Mouse (Mus musculus) cerebellum, adult (tissue): ENCODE data around the gene Irgq.
"Not testable (repeated sequence)": the region's sequence is repeated elsewhere in the genome, so short reads cannot be mapped to it uniquely, and the experiment has no call there.

Source experiments
- ATAC-seq: cut with Nextera tagmentation; 2 replicates; pipeline ENCODE4 v1.9.2; 2017; ENCODE audit warnings: mild to moderate bottlenecking, moderate library complexity, mixed read lengths; ENCODE audit not compliant: insufficient number of reproducible peaks, low FRiP score, low TSS enrichment

The Irgq gene

GRCm38 (mm10) chr7:24530062-24530931 lies at the start of gene Irgq:
TSS of gene Irgq (plus strand) at chr7:24530689.
- ATAC-seq = peak; percentile 91

DNA sequence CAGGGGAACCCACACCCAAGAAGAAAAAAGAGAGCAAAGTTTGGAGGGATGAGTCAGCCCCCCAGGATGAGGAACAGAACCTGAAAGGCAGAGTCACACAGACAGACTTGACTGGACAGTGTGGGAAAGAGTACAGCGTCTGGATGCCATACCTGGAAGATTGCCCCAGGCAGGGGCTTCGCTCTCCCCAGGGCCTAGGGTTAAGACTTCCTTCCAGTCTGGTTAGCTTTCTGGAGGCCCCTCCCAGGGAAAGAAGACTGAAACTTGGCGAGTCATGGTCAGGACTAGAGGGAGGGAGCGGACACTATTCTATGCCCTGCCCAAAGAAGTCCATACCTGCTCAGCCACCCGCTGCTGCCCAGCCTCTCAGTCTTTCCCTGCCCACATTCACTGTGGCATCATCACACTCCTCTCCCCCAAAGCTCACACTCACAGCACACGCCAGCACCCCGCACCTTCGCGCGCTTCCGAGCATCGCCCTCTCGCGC lies 49.5 kb upstream of the Irgq start:
- peak; percentile 42; the same call in 1 of the 2 replicates for ATAC-seq

DNA sequence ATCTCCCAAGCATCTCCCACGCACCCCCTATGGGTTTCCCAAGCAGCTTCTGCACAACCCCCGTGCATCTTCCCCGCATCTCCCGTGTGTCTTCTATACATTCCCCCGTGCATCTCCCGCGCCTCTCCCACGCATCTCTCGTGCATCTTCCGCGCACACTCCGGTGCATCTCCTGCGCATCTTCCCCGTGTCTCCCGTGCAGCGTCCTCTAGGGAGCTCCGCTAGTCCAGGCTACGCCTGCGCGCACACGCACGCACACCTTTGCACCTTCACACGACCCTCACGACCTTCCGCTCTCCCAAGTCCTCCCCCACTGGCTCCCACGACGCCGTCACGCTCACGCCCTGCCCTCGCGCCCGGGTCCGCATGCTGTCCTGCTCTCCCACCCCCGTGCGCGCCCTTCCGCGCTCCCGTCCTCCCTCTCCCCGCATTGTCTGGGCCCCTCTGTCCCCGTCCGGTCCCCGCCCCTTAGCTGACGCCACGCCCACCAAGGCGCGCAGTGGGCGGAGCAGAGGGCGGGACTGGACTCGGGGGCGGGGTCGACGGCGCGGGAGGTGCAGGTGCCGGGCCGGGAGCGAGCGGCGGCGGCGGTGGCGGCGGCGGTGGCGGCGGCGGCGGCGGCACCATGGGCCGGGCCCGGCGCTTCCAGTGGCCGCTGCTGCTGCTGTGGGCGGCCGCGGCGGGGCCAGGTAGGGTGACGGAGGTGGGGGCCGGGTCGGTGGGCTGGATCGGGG lies 48.8 kb upstream of the Irgq start, which contains the start of gene Cadm4:
Gene Cadm4 (plus strand): TSS at position 550 of the 734 bp plus-strand sequence.
- ATAC-seq = peak; percentile 72

GRCm38 (mm10) chr7:24482208-24483020 lies 48.1 kb upstream of the Irgq start:
- ATAC-seq = no peak

- not testable (repeated sequence) for ATAC-seq
Observed at GRCm38 (mm10) chr7:24483291-24483690, 47.2 kb upstream of the Irgq start.

- ATAC-seq = no peak
Observed at GRCm38 (mm10) chr7:24485481-24485880, 45.0 kb upstream of the Irgq start.

- no peak for ATAC-seq
Observed at GRCm38 (mm10) chr7:24486654-24487130, 43.8 kb upstream of the Irgq start.

GRCm38 (mm10) chr7:24487403-24487802 lies 43.1 kb upstream of the Irgq start:
- 0 out of 2 replicates have a peak, but pooled peaks have one; percentile 28 for ATAC-seq

GRCm38 (mm10) chr7:24488303-24488702 lies 42.2 kb upstream of the Irgq start:
- ATAC-seq = no peak

DNA sequence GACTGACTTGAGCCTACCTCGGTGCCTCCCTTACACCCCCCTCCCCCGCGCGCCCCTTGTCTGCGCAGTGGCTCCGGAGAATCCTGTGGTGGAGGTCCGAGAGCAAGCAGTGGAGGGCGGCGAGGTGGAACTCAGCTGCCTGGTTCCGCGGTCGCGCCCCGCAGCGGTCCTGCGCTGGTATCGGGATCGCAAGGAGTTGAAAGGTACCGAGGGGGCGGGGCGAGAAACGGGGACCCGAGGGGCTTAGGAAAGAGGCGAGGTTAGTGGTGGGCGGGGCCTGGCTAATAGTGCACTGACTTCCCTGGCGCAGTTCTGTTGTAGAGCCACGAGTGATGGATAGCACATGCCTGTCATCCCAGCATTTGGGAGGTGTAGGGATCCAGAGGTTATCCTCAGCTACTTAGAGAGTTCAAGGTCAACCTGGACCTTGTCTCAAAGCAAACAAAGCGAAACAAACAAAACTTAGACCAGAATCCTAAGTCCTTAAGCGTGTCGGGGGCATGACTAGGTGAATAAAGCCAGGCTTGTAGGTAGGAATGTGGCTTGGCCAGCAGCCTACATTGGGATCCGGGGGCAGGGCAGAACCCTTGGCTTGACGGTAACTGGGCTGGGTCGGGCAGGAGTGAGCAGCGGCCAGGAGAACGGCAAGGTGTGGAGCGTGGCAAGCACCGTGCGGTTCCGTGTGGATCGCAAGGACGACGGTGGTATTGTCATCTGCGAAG lies 30.5 kb upstream of the Irgq start:
- ATAC-seq = no peak

GRCm38 (mm10) chr7:24500929-24501328 lies 29.6 kb upstream of the Irgq start:
- no peak for ATAC-seq

- ATAC-seq = no peak
Observed at GRCm38 (mm10) chr7:24501492-24501891, 29.0 kb upstream of the Irgq start.

GRCm38 (mm10) chr7:24504004-24504403 lies 26.5 kb upstream of the Irgq start:
- no peak for ATAC-seq

DNA sequence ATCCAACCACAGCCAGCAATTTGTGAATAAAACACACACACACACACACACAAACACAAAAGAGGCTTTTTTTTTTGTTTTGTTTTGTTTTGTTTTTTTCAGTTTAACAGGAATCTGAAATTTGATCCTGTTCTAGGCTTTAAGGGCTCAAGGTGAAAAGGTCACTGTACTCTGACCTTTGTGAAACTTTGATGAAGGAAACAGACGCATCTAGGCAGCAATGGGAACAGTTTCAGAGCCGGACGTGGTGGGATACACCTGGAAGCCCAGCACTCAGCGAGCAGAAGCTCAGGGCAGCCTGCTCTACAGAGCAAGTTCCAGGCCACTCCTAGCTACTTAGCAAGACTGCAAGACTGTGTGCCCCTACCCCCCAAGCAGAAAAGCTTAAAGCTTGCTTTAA lies 25.6 kb upstream of the Irgq start:
- ATAC-seq = no peak

DNA sequence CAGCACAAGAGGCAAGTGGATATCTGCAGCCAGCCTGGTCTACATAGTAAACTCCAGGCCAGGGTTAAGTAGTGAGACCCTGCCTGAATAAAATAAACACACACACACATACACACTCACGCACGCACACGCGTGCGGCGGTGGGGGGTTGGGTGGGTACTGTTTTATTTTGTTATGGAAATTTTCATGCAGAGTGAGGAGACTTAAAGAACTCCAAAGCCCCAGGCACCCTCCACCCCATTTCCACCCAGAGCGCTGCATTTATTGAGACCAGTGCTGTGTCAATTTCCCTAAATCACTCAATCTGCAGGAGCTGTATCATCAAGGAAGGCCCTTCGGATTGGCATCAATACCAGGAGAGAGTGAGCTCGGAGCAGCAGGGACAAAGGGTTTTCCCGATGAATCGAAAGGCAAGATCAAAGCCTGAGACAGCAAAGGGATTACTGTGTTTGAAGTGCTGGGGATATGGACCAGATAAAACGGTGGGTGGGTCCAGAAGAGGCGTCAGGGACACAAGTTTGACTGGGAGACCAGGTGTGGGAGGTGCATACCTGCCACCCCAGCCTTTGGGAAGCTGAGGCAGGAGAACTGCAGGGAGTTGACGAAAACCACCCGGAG lies 24.9 kb upstream of the Irgq start:
- no peak for ATAC-seq

DNA sequence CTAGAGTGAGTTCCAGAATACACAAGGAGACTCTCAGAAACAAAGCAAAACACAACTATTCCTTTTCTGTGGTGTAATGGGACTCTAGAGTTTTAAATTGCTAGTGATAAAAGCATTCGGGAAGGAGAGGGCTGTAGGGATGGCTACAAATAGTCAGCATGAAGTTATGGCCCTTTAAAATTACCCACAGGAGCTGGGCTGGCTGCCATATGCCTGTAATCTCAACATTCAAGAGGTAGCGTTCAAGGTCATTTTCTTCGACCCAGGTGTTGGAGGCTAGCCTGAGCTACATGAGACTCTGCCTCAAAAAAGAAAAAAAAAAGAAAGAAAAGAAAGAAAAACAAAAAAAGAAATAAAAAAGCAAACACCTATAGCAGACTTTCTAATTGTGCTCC lies 24.4 kb upstream of the Irgq start:
- ATAC-seq = no peak

GRCm38 (mm10) chr7:24506476-24506837 lies 24.0 kb upstream of the Irgq start:
- ATAC-seq = peak; percentile 29; the same call in 1 of the 2 replicates

GRCm38 (mm10) chr7:24506838-24507725 lies 23.4 kb upstream of the Irgq start, which contains the start of gene Zfp428:
TSS of gene Zfp428 (plus strand) at chr7:24507006.
- peak; percentile 73 for ATAC-seq
